Mouse (Mus musculus): ENCODE results near the gene 4930407I10Rik.

DNA sequence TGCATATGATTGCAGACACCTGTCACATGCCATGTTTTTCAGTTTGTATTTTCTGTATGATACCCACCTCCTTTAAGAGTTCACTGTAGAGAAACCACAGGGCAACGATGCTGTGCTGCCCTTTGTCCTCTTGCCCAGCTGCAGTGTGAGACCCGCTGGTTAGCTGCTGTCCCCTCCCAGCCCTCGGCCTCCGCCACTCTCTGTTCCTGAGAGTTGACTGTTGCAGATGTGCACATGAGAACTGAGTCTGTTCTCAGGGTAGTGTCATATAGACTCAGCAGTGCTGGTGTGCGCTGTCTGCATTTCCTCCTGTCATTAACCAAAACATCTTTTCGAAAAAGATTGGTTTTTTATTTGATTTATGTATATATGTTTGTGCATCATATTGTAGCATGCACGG is 26.6 kb upstream of the 4930407I10Rik start:
- no peak for TF ChIP-seq CTCF (conservative IDR thresholded peaks at IDR 0.05; ENCODE audit: insufficient read depth, insufficient read length, low read depth, low read length)
- TF ChIP-seq POLR2A (IDR thresholded peaks at IDR 0.05; ENCODE audit: low read depth, low read length): no peak
